Mouse (Mus musculus) layer of hippocampus, adult 8-10 months (tissue): ENCODE measurements at regions not wholly inside any gene's neighbourhood (a gene's known extent, or its start where the extent isn't known, plus 50 kb on each side); places are given as distances from the start of the nearest gene placed in this dataset.

ENCODE experiments used
- DNase-seq, 2 experiments: peaks; one replicate each; pipeline ENCODE4 v3.0.0; 2022; ENCODE audit warnings: low spot score in 2 of 2

- DNase-seq = no peak
Measured at GRCm38 (mm10) chr6:97741427-97741826, 65.4 kb upstream of the Mitf start.

- DNase-seq = no peak
Measured at GRCm38 (mm10) chr6:97740851-97741201, 66.0 kb upstream of the Mitf start.

GRCm38 (mm10) chr6:97740107-97740850, 66.6 kb upstream of the Mitf start:
- peak; percentile 17 to 66 for DNase-seq

DNA sequence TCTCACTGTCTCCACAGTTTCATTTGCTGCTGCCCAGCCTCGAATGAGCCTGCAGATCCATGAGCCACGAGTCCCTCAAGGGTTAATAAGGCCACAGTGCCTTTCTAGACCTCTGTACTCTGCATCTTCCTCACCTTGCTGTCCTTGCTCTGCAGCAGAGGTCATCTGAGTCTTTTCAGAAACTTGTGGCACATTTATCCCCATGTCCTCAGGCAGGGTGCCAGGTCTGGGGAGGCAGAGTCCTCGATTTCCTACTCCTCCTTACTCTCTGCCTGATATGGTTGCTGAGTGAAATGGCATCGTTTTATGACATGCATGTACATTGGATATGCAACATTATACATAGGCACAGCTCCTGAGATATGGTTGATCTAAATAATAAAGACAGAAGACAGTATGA, 68.0 kb upstream of the Mitf start:
- DNase-seq = no peak

DNA sequence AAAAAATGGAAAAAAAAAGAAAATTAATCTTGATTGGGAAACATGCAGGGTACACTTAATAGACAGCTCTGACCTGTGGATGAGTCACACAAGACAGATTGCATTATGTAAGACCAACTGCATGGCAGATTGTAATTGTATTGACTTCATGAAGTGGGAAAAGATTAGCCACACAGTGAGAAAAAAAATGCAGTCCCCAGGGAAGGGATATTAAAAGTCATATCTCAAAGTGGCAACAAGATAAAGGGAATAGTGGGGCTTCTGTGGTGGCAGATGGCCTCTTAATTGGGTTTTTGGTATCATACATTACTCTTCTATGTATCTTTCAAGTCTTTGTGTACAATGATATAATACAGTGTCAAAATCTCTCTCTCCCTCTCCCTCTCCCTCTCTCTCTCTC, 76.0 kb upstream of the Mitf start:
- DNase-seq = peak in 1 of 2 experiments; percentile 17

DNA sequence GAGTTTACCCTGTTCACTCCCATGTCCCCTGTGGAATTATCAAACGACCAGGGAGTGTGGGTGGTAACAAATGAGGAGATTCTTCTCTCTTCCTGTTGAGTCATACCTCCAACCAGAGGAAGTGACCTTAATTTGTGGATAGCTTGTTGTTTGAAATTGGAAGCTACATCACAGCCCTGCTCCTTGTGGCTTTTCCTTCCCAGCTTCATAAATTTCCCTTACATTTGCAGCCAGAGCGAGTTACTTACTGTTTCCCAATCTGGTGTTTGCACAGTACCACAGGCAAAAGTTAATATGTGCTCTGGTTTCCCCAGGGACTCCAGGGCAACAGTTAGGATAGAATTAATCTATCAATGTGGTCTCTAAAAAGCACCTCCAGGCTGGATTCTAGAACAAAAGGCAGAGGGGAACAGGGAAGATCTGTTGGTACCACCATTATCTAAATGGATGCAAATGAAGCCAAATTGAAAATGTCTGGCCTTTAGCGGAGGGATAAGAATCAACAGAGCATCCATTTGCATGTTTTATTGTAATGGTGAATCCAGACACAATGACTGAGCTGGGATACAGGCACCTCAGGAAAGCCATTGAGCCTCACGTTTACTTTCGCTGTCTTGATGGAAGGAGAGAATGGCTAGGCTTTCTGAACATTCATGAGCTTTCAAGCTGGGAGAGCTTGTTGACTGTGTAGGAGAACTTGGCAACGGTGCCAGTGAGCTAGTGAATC, 88.5 kb upstream of the Mitf start:
- peak in 1 of 2 experiments; percentile 20 for DNase-seq

- DNase-seq = no peak
Measured at GRCm38 (mm10) chr6:97707401-97707800, 90.1 kb upstream of the Frmd4b start.

DNA sequence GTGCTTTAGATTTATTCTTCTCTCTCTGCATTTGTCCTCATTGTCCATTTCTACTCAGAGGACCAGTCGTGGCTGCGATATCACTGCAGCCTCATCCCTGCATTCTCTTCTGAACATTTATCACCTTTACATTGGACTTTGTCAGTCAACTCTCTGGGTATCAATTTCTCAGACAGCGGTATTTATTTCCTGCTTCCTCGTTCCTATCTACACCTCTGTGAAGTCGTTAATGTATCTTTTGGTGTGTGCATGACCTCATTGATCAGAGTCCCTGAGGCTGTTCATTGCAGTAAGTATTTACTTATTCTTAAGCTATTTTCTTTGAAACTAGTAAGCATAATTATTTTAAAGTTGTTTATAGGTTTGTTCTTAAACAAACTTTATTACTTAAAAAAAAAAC, 87.0 kb upstream of the Frmd4b start:
- DNase-seq = no peak

DNA sequence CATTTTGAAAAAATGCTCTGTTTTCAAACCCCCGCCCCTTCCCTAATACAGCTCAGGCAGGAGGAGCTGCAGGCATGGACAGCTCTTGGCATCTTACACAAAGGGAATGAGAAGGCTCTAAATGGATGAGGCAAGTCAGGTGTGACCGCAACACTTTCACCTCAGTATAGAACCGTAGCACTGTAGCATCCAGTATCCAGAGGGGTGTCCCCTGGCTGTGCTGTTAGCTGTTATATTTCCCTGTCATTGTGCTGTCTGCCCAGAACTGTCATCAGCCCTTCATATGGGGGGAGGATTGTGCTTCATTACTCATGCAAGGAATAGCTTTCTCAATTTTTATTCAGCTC, 82.4 kb upstream of the Frmd4b start:
- DNase-seq = no peak

GRCm38 (mm10) chr6:97699054-97699751, 81.9 kb upstream of the Frmd4b start:
- peak in 1 of 2 experiments; percentile 15 for DNase-seq

DNA sequence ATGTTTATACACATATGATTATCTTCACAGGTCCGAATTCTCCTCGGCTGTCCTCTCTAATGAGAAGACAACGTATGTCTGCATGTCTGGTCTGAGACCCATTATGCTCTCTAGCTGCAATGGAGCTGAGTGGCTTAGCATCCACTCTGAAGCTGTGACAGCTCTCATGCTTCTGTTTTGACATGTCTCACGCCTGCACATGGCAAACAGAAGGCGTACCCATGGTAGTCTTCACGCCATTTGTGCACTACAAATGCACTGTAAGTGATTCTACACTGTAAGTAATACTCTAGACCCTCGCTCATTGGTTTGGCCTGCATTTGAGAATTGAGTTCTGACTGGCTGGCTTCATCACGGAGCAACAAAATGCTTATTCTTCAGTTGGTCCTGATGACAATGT, 75.9 kb upstream of the Frmd4b start:
- DNase-seq = no peak

DNA sequence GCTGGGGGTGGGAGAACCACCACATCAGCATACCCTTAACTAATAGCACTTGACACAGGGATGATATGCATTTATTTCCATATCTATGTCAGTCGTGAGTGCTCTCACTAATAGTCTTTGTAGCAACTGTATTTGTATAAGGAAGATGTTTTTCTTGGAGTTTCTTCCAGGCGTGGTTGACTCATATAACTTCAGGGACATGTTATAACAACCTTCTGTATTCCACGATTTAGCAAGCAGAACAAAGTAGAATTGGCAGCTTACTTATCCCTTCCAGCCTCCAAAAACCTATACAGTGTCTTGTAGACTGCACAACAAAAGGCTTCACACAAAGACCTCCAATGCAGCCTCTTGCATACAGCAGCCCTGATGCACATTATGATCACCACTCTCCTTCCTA, 73.8 kb upstream of the Frmd4b start:
- no peak for DNase-seq

DNA sequence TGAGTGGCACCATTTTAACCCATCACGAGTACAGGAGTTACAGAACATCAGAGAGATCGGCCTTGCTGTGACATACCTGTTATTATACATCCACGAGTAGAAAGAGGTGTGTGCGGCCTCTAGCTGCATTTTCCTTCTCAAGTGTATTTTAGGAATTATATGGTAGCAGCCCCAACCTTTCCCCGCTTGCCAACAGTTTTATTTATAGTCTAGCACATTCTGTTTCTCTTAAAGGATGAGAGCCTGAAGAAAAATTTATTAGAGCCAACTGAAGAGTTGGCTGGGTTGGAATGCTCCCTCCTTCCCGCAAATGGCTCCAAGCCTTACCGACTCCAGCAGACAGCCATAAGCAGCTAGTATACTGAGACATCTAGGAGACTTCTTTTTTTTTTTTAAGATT, 67.0 kb upstream of the Frmd4b start:
- peak in 1 of 2 experiments; percentile 4 for DNase-seq

- DNase-seq = no peak
Measured at GRCm38 (mm10) chr6:97682213-97682612, 64.9 kb upstream of the Frmd4b start.

DNA sequence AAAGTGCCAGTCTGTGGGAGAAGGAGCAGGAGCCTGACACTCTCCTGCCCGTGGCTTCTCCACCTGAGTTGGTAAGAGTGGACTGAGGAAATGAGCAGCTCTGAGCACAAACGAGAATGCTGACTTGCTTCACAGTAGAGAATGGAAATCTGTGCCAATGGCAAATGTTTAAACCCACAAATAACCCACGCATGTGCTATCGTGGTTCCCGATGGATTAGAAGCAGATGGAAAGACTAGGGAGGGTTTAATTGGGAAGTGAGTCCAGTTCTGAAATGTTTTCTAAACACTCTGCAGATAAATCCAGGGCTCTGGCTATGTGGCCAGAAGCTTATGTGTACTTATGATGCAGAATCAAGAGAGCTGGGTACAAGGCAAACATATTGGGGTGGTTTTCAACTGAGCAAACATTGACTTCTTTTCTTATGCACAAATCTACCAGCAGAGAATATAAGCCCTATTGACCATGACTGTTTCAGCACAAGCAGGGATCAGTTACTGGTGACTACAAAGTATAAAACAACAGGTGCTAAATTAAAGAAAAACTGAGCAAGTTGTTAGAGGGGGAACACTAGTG, 57.9 kb upstream of the Frmd4b start:
- DNase-seq = peak; percentile 55 to 59

DNA sequence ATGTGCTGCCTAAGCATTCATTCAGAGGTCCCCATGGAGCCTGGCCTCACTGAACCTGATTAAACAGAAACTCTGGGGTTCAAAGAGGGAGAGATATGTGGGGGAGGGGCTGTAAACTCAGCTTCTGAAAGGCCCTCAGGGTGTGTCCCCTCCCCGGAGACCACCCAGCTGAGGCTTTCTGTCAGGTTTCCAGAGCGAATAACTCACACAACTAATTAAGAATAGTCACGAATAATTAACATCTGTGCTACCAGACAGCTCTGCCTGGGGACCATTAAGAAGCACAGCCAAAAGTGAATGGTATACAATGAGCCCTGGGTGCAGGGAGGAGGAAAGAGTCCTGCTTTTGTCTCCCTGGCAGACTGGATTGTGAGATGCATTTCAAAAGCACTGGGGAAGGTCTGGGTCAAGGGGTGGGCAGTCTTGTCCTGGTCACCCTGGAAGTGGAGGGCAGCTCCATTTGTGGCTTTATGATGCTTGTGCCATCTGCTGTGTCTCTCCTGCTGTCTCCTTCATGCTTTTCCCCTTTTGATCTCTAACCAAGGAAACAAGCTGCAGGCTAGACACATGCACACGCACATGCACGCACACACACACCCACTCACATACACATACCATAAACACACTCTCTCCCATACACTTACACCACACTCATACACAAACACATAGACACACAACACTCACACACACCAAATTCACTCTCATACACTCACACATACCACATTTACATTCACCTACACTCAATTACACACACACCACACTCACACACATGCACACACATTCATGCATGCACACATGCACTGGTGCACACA, 49.7 kb upstream of the Frmd4b start:
- DNase-seq = no peak
